Mouse (Mus musculus) ES-CJ7 (cell line): ENCODE measurements around the gene Gm21943.
"Not testable (repeated sequence)": the region's sequence is repeated elsewhere in the genome, so short reads cannot be mapped to it uniquely, and the experiment has no call there.

ENCODE experiments used
- DNase-seq: peaks from one replicate; pipeline ENCODE4 v3.0.0; 2011; ENCODE audit warnings: low read depth, low spot score

Gene Gm21943

GRCm38 (mm10) chrY:57533644-57534043 is at the start of gene Gm21943:
Gene Gm21943 (minus strand): TSS chrY:57533744.
- DNase-seq = not testable (repeated sequence)
